Mouse (Mus musculus) heart, postnatal 10 days (tissue): ENCODE results near the gene Ap2s1. TPM values are rescaled to one million over a fixed set of nuclear protein-coding genes. Genes with fewer than 3 reads are reported as not detected.

Source experiments
- DNase-seq, 2 experiments: peaks; one replicate each; pipeline ENCODE4 v3.0.0; 2021
- intact Hi-C: fragments of 180-260 bp; cut with DNase I; formaldehyde crosslinking; loops from one replicate; pipeline ENCODE4 v1.15.1; 2025
- total RNA-seq, 2 experiments: library from RNA; stranded (reverse); gene quantifications; 2 replicates each; pipeline ENCODE4 v1.2.3; 2021

The Ap2s1 gene
- total RNA-seq, 2 experiments from 2014 or later, result 118 TPM

- intact Hi-C loops, result no loop called here
These were observed 46.3 kb downstream of the Ap2s1 start for GRCm38 (mm10) chr7:16784498-16784976.

GRCm38 (mm10) chr7:16785541-16786083 lies 47.4 kb downstream of the Ap2s1 start:
- no peak for DNase-seq
- intact Hi-C loops, result no loop called here

More at GRCm38 (mm10) chr7:16784498-16784976, 46.3 kb downstream of the Ap2s1 start:
- DNase-seq, result no peak

GRCm38 (mm10) chr7:16792316-16792715 lies 54.1 kb downstream of the Ap2s1 start:
- no peak for DNase-seq
- intact Hi-C loops, result no loop called here

GRCm38 (mm10) chr7:16793010-16793725 lies 55.0 kb downstream of the Ap2s1 start:
- intact Hi-C loops, result no loop called here
- peak in 1 of 2 experiments; percentile 26 for DNase-seq

GRCm38 (mm10) chr7:16794886-16795285 lies 56.7 kb downstream of the Ap2s1 start:
- intact Hi-C loops, result no loop called here
- no peak for DNase-seq

Other genes with a start within 250 kb of the Ap2s1 start
- 10 to 100 TPM; 52.5 to 62.2 TPM for gene Arhgap35, start 123.4 kb upstream of the Ap2s1 start, total RNA-seq
- gene Ceacam15, start 62.7 kb upstream of the Ap2s1 start, total RNA-seq, result under 1 TPM in 1 of 2 experiments, not detected in 1; 0.31 TPM
- not detected for gene Ceacam9, start 16.5 kb upstream of the Ap2s1 start, total RNA-seq
- 10 to 100 TPM; 22.6 to 28.7 TPM for gene Slc1a5, start 42.9 kb downstream of the Ap2s1 start, total RNA-seq
- gene Strn4, start 77.5 kb downstream of the Ap2s1 start, total RNA-seq, result 10 to 100 TPM; 80.1 to 81.2 TPM
- gene Fkrp, start 78.3 kb downstream of the Ap2s1 start, total RNA-seq, result 10 to 100 TPM; 45.5 to 48.1 TPM
- gene Prkd2, start 104.5 kb downstream of the Ap2s1 start, total RNA-seq, result 10 to 100 TPM; 27.8 to 31.9 TPM
- gene Dact3, start 136.9 kb downstream of the Ap2s1 start, total RNA-seq, result 10 to 100 TPM; 28.2 to 32.7 TPM
- 1 to 10 TPM in 1 of 2 experiments, under 1 TPM in 1; 0.82 to 1.4 TPM for gene Gng8, start 153.4 kb downstream of the Ap2s1 start, total RNA-seq
- 1 to 10 TPM; 2.6 to 2.8 TPM for gene Ptgir, start 168.1 kb downstream of the Ap2s1 start, total RNA-seq
- 100 to 1,000 TPM; 252 to 262 TPM for gene Calm3, start 185.7 kb downstream of the Ap2s1 start, total RNA-seq
- gene Pnmal2, start 206.3 kb downstream of the Ap2s1 start, total RNA-seq, result 1 to 10 TPM; 5.0 to 5.2 TPM
- gene Pnmal1, start 221.3 kb downstream of the Ap2s1 start, total RNA-seq, result not detected
- gene Gm42372, start 244.7 kb downstream of the Ap2s1 start, total RNA-seq, result under 1 TPM in 1 of 2 experiments, not detected in 1; 0.10 TPM